Mouse (Mus musculus): Measurements from ENCODE around the gene Chst7.

The Chst7 gene

GRCm38 (mm10) chrX:20059381-20059971 is at the start of gene Chst7:
Gene Chst7, plus strand, starts transcription at chrX:20059560.
- in situ Hi-C loops (cut with MboI, MseI): no loop called here

- in situ Hi-C loops (cut with MboI, MseI): loop anchor here (25.0 kb wide), 1 partner anchor 550 kb away; no protein-coding TSS in a partner anchor
These were observed 47.1 kb upstream of the Chst7 start for GRCm38 (mm10) chrX:20012211-20012610.

DNA sequence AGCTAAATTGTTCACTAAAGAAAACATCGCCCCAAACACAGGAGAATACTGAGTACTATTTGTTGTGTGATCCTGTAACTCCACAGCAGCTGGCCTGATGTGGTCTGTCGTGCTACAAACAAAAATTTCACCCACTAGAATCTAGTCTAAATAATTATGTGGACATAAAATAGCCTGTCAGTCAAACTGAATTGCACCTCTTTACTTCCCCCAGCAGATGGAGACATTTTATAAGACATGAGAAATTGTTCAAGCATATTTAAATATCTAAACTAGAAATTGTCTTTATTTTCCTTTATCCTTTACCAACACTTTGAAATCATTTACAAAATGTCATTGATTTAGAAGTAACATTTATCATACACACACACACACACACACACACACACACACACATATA is 38.4 kb upstream of the Chst7 start:
- in situ Hi-C loops (cut with MboI, MseI): loop anchor here (5.0 to 25.0 kb wide), 2 partner anchors 316 to 541 kb away; no protein-coding TSS in a partner anchor

DNA sequence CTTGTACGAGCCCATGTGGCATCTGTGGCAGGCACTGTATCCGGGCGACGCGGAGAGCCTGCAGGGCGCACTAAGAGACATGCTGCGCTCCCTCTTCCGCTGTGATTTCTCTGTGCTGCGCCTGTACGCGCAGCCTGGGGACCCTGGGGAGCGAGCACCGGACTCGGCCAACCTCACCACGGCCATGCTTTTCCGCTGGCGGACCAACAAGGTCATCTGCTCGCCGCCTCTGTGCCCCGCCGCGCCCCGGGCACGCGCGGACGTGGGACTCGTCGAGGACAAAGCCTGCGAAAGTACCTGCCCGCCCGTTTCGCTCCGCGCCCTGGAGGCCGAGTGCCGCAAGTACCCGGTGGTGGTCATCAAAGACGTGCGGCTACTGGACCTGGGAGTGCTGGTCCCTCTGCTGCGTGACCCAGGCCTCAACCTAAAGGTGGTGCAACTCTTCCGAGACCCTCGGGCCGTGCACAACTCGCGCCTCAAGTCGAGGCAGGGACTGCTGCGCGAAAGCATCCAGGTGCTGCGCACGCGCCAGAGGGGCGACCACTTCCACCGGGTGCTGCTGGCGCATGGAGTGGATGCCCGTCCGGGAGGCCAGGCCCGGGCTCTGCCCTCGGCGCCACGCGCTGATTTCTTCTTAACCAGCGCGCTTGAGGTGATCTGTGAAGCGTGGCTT is 872 bp downstream of the Chst7 start:
- in situ Hi-C loops (cut with MboI, MseI): no loop called here

- in situ Hi-C loops (cut with MboI, MseI): no loop called here
These were observed 1.5 kb downstream of the Chst7 start for GRCm38 (mm10) chrX:20060769-20061315.

GRCm38 (mm10) chrX:20061764-20062480 is 2.6 kb downstream of the Chst7 start:
- in situ Hi-C loops (cut with MboI, MseI): no loop called here

DNA sequence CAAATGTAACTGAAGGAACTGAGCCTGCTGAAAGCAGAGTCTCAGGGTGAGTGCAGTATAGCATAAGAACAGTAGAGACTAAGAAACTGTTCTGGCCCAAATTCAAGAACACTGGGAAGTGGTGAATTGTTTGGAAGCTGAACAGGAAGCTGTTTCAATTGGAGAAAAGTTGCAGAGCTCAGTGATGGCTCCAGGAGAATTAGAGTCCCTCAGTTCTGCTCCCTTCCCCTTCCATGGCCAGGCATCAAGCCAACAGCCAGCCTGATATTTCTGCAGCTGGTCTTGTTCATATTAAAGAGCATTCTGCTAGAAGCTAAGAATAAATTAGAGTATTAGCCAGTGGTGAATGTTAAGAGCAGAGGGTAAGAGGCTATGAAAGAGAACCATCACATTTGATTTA is 7.3 kb downstream of the Chst7 start:
- in situ Hi-C loops (cut with MboI, MseI): no loop called here

DNA sequence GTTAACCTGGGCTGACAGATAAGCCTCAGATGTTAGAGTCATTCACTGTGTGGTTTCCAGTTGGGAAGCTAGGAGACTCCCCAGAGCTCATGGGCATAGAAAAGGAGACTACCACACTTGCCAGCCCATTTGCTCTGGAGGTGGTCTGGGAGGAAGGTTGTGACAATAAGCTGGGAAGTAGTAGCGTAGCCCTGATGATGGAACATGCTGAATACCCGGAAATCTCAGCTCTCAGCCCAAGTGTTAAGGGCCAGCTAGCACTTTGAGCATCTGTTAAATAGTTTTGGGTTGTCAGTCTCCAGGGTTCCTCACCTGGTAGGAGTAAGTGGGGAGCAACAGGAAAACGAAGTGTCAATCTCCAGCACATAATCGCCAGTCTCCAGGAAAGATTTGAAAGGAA is 10.8 kb downstream of the Chst7 start:
- in situ Hi-C loops (cut with MboI, MseI): no loop called here

DNA sequence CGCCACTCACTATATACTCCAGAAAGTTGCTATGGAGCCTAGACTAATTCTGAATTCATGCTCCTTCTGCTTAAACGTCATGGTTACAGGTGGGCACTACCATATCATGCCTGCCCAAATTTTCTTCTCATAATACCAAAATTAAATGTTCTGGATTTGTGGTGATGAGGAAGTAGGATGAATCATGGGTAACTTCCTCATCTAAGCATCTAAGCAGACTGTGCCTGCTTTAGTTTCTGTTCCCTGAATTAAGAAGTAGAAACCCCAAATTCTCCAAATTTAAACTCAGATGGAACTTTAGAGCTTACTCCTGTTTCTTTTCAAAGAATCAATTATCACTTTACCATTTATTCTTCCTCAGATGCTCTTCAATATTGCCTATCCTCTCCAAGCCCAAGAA is 58.4 kb downstream of the Chst7 start:
- in situ Hi-C loops (cut with MboI, MseI): no loop called here

GRCm38 (mm10) chrX:20125481-20125880 is 66.1 kb downstream of the Chst7 start:
- in situ Hi-C loops (cut with MboI, MseI): no loop called here

- in situ Hi-C loops (cut with MboI, MseI): no loop called here
These were observed 69.6 kb downstream of the Chst7 start for GRCm38 (mm10) chrX:20128951-20129350.

- in situ Hi-C loops (cut with MboI, MseI): no loop called here
These were observed 70.1 kb downstream of the Chst7 start for GRCm38 (mm10) chrX:20129466-20129865.

All from T-helper 2 cell (primary cell).